Mouse (Mus musculus) midbrain, embryonic 10.5 days (tissue): ENCODE measurements around the gene Rps5. TPM values are rescaled to one million over a fixed set of nuclear protein-coding genes. Genes with fewer than 3 reads are reported as not detected.
"Not testable (repeated sequence)": the region's sequence is repeated elsewhere in the genome, so short reads cannot be mapped to it uniquely, and the experiment has no call there.

ENCODE experiments used
- DNase-seq: peaks from one replicate; pipeline ENCODE4 v3.0.0-alpha.2; 2017; ENCODE audit warnings: low spot score
- H3K27ac ChIP-seq: fragments of 300-500 bp; sonication (generic); replicated peaks from 2 replicates; pipeline ENCODE4 v1.5.1; 2016; ENCODE audit warnings: mild to moderate bottlenecking
- H3K27me3 ChIP-seq: fragments of 300-500 bp; sonication (generic); 2 replicates; pipeline ENCODE4 v1.6.1; 2016; ENCODE audit warnings: low read depth, mild to moderate bottlenecking; ENCODE audit not compliant: poor library complexity, severe bottlenecking
- H3K36me3 ChIP-seq: fragments of 300-500 bp; sonication (generic); 2 replicates; pipeline ENCODE4 v1.6.1; 2016; ENCODE audit warnings: mild to moderate bottlenecking, moderate library complexity
- H3K4me1 ChIP-seq: fragments of 300-500 bp; sonication (generic); 2 replicates; pipeline ENCODE4 v1.6.1; 2016
- H3K4me3 ChIP-seq: fragments of 300-500 bp; sonication (generic); 2 replicates; pipeline ENCODE4 v1.5.1; 2016; ENCODE audit warnings: mild to moderate bottlenecking, moderate library complexity
- H3K9me3 ChIP-seq: fragments of 300-500 bp; sonication (generic); replicated peaks from 2 replicates; pipeline ENCODE4 v1.6.1; 2016; ENCODE audit warnings: mild to moderate bottlenecking
- WGBS: fragments of 180-500 bp; shearing (Covaris S2); methylation state at CpG from one replicate; pipeline ENCODE4 v1.1.7; 2016; 5-methylcytosine and 5-hydroxymethylcytosine counted together
- polyA plus RNA-seq: library from polyadenylated mRNA; unstranded; fragments of >200 nt; fragmentation: Nextera tagmentation; extraction: Ambion mirVana; gene quantifications from 2 replicates; pipeline ENCODE4 v1.2.1, GENCODE M21; 2016

Gene Rps5
- polyA plus RNA-seq, 1 experiment from 2014 or later, result 1,011 TPM

DNA sequence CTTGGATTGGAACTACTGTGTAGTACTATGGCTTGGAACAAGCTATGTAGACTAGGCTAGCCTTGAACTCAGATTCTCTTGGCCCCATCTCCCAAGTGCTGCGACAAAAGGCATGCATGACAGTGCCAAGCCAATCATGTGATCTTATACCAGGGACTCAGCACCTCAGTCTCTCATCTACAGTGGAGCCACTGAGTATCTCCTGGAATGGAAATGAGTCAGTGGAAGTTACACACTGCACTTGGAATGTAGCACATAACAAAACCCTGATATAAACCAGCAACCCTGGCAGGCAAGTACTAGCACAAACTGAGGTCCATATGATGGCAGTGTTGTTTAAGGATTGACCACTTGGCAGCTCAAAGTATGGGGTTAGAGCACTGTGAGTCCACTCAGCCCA is 16.9 kb upstream of the Rps5 start:
- Histone ChIP-seq H3K36me3 (peaks cover 84% of the 10 kb centered on the region), H3K27me3 (no peaks in the 10 kb centered on the region), H3K4me3 (no peak overlapping the region), H3K27ac (no peak overlapping the region), H3K4me1 (peaks cover 7% of the 10 kb centered on the region), H3K9me3 (no peaks in the 10 kb centered on the region)
- WGBS, result 98% methylated on average over 1 of the region's 1 CpGs
- no peak for DNase-seq

DNA sequence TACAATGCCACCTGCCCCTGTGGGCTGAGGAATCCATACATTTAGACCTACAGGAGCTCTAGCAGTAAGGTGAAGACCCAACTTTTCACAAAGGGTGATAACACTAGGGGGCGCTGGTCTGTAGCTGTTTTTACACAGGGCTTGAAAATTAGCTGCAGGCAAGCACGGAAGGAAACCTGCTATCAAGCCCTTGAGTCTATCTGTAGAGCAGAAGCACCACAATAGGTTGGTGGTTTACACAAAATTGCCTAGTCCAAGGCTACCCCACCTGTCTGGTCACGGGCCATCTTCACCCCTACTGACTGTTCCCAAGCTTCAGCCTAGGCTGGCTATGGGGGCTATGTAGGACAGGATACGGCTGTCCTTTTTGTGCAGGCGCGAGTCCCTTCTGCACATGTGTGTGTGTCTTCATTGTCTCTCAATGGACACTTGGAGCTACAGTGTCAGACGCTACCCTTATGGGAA is 12.6 kb upstream of the Rps5 start:
- WGBS, result 41% methylated on average over 7 of the region's 7 CpGs
- Histone ChIP-seq H3K27me3 (no peaks in the 10 kb centered on the region), H3K27ac (peak overlapping the region; percentile 86), H3K4me1 (peaks cover 11% of the 10 kb centered on the region), H3K36me3 (peaks cover 48% of the 10 kb centered on the region), H3K9me3 (no peaks in the 10 kb centered on the region), H3K4me3 (peak overlapping the region; percentile 59)
- peak; percentile 68 for DNase-seq

DNA sequence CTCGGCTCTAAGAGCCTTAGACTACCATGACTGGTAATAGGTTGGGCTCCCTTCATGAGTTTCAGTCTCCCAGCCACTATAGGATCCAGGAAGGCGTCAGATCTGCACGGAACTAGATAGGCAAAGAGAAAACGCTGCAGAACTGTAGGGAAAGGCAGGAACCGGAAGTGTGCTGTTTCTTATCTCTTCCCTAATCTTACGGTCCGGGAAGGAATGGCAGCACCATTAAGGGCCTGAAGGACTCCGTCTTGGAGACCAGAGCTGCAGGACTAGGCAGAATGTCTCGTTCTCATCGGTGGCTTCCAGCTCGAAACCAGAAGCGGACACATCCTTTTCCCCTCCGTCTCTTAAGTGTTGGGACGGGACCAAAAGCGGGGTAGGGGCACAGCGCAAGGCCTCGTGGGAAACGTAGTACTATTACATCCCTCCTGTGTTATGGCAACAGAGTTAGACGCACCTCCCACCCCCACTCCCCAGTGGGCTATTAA is 11.9 kb upstream of the Rps5 start:
- peaks cover 41% of the 10 kb centered on the region for H3K36me3 ChIP-seq
- DNase-seq, result peak; percentile 57
- peaks cover 11% of the 10 kb centered on the region for H3K4me1 ChIP-seq
- 11% methylated on average over 19 of the region's 19 CpGs for whole genome bisulfite sequencing
- H3K9me3 ChIP-seq, result no peaks in the 10 kb centered on the region
- peak overlapping the region; percentile 59 for H3K4me3 ChIP-seq
- peak overlapping the region; percentile 86 for H3K27ac ChIP-seq
- H3K27me3 ChIP-seq, result no peaks in the 10 kb centered on the region

DNA sequence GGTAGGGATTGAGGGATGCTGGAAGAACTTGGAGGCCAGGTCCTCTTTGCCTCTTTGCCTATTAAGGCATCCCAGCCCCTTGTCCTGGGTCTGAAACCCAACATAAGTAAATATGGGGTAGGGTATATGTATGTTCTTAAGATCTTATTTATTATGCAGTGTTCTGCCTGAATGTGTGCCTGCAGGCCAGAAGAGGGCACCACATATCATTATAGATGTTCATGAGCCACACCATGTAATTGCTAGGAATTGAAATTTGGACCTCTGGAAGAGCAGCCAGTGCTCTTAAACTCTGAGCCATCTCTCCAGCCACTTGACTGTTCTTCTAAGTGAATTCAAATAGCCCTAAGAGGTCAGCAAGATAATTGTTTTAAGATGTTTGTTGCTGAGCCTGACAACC is 8.5 kb upstream of the Rps5 start:
- DNase-seq, result no peak
- Histone ChIP-seq H3K27me3 (no peaks in the 10 kb centered on the region), H3K4me1 (peaks cover 11% of the 10 kb centered on the region), H3K36me3 (peaks cover 8% of the 10 kb centered on the region), H3K9me3 (no peaks in the 10 kb centered on the region), H3K27ac (no peak overlapping the region), H3K4me3 (no peak overlapping the region)

DNA sequence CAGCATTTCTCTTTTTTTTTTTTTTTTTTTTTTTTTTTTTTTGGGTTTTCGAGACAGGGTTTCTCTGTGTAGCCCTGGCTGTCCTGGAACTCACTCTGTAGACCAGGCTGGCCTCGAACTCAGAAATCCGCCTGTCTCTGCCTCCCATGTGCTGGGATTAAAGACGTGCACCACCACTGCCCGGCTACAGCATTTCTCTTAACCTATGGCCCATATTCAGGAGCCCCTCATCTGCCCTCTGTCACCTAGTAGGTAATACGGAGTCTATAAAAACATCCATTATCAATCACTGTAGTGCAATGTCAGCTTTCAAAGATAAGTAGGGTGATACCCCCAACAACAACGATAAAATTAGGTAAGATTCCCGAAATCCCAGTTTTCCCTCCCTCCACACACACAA is 1.6 kb upstream of the Rps5 start:
- 89% methylated on average over 7 of the region's 8 CpGs for WGBS
- not testable (repeated sequence) for H3K9me3 ChIP-seq, H3K27ac ChIP-seq, DNase-seq, H3K27me3 ChIP-seq
- peak overlapping the region; percentile 91 for H3K4me3 ChIP-seq
- H3K36me3 ChIP-seq, result peaks cover 26% of the 10 kb centered on the region
- H3K4me1 ChIP-seq, result peaks cover 25% of the 10 kb centered on the region

DNA sequence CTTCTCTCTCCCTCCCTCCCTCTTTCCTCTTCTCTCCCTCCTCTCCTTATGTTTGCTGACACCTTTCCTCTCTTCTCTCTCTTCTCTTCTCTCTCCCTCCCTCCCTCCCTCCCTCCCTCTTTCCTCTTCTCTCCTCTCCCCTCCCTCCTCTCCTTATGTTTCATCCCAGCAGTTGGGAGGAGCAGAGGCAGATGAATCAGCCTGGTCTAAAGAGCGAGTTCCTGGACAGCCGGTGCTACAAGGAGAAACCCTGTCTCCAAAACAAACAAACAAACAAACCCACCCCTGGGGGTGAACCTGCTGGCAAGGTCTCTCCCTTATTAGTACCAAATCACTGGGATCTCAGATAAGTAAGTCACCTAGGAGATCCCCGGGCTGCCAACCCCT is 779 bp upstream of the Rps5 start:
- peaks cover 35% of the 10 kb centered on the region for H3K36me3 ChIP-seq
- 0% methylated on average over 3 of the region's 3 CpGs for WGBS
- H3K27ac ChIP-seq, result peak overlapping the region; percentile 95
- H3K4me1 ChIP-seq, result peaks cover 25% of the 10 kb centered on the region
- no peak for DNase-seq
- peak overlapping the region; percentile 91 for H3K4me3 ChIP-seq
- H3K27me3 ChIP-seq, result peaks cover 12% of the 10 kb centered on the region
- no peaks in the 10 kb centered on the region for H3K9me3 ChIP-seq

DNA sequence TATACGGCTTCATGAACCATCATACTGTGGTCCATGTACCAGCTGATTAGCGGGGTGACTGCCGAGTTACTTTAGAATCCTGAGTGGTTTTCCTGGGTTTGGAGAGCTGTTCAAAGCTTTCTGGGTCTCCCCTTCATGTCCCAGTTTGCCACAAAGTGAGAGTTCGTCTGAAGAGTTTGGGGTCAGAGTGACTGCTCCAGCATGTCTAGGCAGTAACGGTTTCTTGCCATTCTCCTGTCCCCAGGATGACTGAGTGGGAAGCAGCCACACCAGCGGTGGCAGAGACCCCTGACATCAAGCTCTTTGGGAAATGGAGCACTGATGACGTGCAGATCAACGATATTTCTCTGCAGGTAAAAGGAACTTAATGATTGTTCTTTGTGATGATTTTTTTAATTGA is 639 bp downstream of the Rps5 start:
- peaks cover 44% of the 10 kb centered on the region for H3K36me3 ChIP-seq
- 5% methylated on average over 8 of the region's 8 CpGs for WGBS
- H3K4me3 ChIP-seq, result peak overlapping the region; percentile 91
- H3K4me1 ChIP-seq, result peaks cover 30% of the 10 kb centered on the region
- no peak for DNase-seq
- peaks cover 26% of the 10 kb centered on the region for H3K27me3 ChIP-seq
- H3K27ac ChIP-seq, result peak overlapping the region; percentile 95
- no peaks in the 10 kb centered on the region for H3K9me3 ChIP-seq

DNA sequence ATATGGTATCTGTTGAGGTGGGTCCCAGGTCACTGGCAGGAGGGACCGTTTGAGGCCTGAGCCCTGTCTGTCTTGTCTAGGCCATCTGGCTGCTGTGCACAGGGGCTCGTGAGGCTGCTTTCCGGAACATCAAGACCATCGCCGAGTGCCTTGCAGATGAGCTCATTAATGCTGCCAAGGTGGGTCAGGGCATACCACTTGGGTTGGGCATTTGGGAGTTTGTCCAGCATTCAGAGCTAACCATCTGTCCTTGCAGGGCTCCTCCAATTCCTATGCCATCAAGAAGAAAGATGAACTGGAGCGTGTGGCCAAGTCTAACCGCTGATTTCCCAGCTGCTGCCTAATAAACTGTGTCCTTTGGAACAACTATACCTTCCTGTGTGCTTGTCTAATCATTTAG is 4.2 kb downstream of the Rps5 start:
- Histone ChIP-seq H3K9me3 (no peaks in the 10 kb centered on the region), H3K36me3 (peaks cover 68% of the 10 kb centered on the region), H3K4me1 (peaks cover 30% of the 10 kb centered on the region), H3K4me3 (no peak overlapping the region), H3K27ac (no peak overlapping the region), H3K27me3 (peaks cover 50% of the 10 kb centered on the region)
- no peak for DNase-seq
- WGBS, result 91% methylated on average over 7 of the region's 7 CpGs

DNA sequence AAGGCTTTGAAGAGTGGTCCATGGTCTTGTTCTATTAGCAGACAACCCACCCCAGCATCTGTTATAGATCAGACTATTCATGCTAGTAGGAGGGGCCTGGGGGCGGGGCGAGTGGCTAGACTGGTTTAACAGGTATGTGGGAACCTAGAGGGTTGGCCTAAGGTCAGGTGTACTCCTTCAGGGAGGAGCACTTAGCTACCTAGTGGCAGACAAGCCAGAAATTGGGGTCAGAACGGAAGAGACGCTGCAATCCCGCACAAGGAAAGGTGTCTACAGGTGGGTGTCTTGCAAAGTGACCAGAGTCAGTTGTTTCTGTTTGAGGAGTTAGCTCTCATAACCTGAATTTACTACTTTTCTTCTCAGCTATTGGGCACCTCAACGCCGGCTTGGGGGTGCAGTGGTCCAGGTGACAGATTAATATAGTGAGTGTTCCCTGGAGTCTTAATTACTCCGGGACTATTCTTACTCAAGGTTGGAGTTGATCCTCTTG is 5.1 kb downstream of the Rps5 start, which contains the start of gene Rnf225:
Rnf225 (plus strand) TSS at position 226 of the 490 bp plus-strand sequence.
- peak; percentile 27 for DNase-seq
- peaks cover 50% of the 10 kb centered on the region for H3K27me3 ChIP-seq
- H3K4me1 ChIP-seq, result peaks cover 28% of the 10 kb centered on the region

DNA sequence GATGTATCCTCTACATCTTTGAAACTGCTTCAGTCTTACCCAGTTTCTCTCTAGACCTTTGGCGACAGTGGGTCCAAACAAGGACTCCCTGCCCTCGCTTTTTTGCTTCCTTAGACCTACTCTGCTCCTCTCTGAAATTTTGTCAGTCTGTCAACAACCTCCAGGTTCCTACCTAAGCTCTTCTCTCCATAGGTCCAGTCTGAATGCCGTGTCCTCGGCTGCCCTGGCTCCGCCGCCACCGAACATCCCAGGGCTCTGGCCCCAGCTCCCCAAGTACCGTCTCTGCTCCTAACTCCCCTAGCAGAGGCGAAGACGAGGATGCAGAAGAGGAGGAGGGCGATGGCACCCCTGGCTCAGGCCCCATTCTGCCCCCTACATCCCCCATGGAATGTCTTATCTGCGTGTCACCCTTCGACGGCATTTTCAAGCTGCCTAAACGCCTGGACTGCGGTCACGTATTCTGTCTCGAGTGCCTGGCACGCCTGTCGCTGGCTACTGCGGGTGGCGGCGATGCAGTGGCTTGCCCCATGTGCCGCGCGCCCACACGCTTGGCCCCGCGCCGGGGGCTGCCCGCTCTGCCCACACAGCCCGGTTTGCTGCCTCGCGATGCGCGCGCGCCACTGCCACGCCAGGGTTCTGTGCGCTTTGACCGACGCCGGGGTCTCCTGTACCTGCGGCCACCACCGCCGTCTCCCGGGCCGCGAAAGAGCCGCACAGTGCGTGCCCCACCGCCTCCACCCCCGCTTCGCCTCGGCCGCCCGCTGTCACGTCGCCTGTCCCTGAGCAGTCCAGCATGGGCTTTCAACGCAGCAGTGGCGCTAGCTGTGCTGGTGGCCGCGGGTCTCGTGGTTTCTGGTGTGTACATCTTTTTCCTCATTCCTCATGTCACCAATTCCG is 5.9 kb downstream of the Rps5 start:
- peak overlapping the region; percentile 46; the same call in 1 of the 2 replicates for H3K27ac ChIP-seq
- H3K27me3 ChIP-seq, result peaks cover 50% of the 10 kb centered on the region
- H3K9me3 ChIP-seq, result no peaks in the 10 kb centered on the region
- peak overlapping the region; percentile 46 for H3K4me3 ChIP-seq
- DNase-seq, result peak; percentile 47
- peaks cover 68% of the 10 kb centered on the region for H3K36me3 ChIP-seq
- WGBS, result 4% methylated on average over 65 of the region's 65 CpGs
- peaks cover 25% of the 10 kb centered on the region for H3K4me1 ChIP-seq

More for the DNA sequence above, 5.1 kb downstream of the Rps5 start, which contains the start of gene Rnf225:
- Histone ChIP-seq H3K4me3 (peak within 1 kb of the TSS; percentile 46), H3K9me3 (no peaks in the 10 kb centered on the region), H3K36me3 (peaks cover 68% of the 10 kb centered on the region), H3K27ac (peak within 1 kb of the TSS; percentile 46; the same call in 1 of the 2 replicates)
- WGBS, result 20% methylated on average over 8 of the region's 8 CpGs

DNA sequence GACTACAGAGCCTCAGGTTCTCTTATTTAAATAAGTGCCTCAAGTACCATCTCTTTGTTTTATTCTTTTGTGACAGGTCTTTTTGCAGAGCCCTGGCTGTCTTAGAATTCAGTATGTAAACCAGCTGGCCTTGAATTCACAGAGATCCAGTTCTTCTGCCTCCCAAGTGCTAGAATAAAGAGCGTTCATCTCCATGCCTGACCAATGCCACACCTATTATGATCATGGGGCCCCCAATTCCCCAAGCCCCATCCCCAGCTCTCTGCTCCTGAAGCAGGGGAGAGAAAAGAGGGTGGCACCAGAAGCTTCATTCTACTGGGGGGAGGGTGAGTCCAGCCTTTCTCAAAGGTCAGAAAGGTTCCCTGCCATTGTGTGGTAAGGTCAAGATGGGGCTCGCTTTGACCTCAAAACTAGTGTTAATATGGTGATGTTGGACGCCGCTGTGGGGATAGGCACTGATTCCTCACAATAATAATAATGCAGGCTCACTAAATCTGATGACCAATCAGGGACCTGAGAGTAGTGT is 11.6 kb downstream of the Rps5 start:
- Histone ChIP-seq H3K4me1 (peaks cover 12% of the 10 kb centered on the region), H3K4me3 (no peak overlapping the region), H3K36me3 (peaks cover 15% of the 10 kb centered on the region), H3K9me3 (no peaks in the 10 kb centered on the region), H3K27ac (no peak overlapping the region; the same call in 1 of the 2 replicates), H3K27me3 (peaks cover 14% of the 10 kb centered on the region)
- DNase-seq, result no peak
- 51% methylated on average over 4 of the region's 4 CpGs for WGBS

DNA sequence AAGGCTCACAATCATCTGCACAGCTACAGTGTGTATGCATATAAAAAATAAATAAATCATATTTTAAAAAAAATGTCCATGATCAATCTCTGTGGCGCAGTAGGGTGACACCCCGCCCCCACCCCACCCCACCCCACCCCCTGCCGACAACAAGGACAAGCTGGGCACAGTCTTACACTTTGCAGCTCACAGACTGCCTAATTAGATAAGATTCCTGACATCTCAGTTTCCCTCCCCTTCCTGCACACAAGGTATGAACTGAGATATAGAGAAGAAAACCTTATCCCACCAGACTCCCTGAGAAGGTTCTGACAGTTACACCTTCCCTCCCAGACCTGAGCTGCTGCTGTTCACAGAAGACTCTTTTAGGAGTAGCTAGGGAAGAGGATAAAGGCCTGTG is 12.7 kb downstream of the Rps5 start:
- Histone ChIP-seq H3K36me3 (0 out of 2 replicates have a peak, but pooled peaks cover 5% of the 10 kb centered on the region), H3K4me1 (peaks cover 12% of the 10 kb centered on the region), H3K4me3 (no peak overlapping the region), H3K9me3 (no peaks in the 10 kb centered on the region), H3K27me3 (peaks cover 3% of the 10 kb centered on the region; the same call in 1 of the 2 replicates), H3K27ac (no peak overlapping the region)
- WGBS, result 85% methylated on average over 3 of the region's 3 CpGs
- no peak for DNase-seq
